Mouse (Mus musculus) neural tube, embryonic 14.5 days (tissue): ENCODE data around the gene Snapin. TPM values are rescaled to one million over a fixed set of nuclear protein-coding genes. Genes with fewer than 3 reads are reported as not detected.

Source experiments
- ATAC-seq: fragments of 200-750 bp; cut with Nextera tagmentation; 2 replicates; pipeline ENCODE4 v1.8.0; 2017; ENCODE audit warnings: low read depth, mild to moderate bottlenecking, moderate TSS enrichment, moderate library complexity
- H3K27ac ChIP-seq: fragments of 300-500 bp; sonication (generic); 2 replicates; pipeline ENCODE4 v1.5.1; 2014; ENCODE audit warnings: low read depth, mild to moderate bottlenecking, control low read depth, low read length, moderate library complexity, mixed read lengths
- H3K27me3 ChIP-seq: fragments of 300-500 bp; sonication (generic); 2 replicates; pipeline ENCODE4 v1.6.1; 2014; ENCODE audit warnings: low read length; ENCODE audit not compliant: control insufficient read depth, insufficient read depth
- H3K36me3 ChIP-seq: fragments of 300-500 bp; sonication (generic); 2 replicates; pipeline ENCODE4 v1.6.1; 2014; ENCODE audit warnings: low read length, mixed read lengths; ENCODE audit not compliant: control insufficient read depth, insufficient read depth
- H3K4me1 ChIP-seq: fragments of 300-500 bp; sonication (generic); 2 replicates; pipeline ENCODE4 v1.6.1; 2014; ENCODE audit warnings: low read length; ENCODE audit not compliant: control insufficient read depth, insufficient read depth
- H3K4me2 ChIP-seq: fragments of 300-500 bp; sonication (generic); 2 replicates; pipeline ENCODE4 v1.6.1; 2014; ENCODE audit warnings: mild to moderate bottlenecking, low read depth, low read length, control low read depth
- H3K4me3 ChIP-seq: fragments of 300-500 bp; sonication (generic); 2 replicates; pipeline ENCODE4 v1.5.1; 2014; ENCODE audit warnings: low read depth, low read length, control low read depth, mixed read lengths
- H3K9ac ChIP-seq: fragments of 300-500 bp; sonication (generic); replicated peaks from 2 replicates; pipeline ENCODE4 v1.6.1; 2014; ENCODE audit warnings: low read depth, mild to moderate bottlenecking, control low read depth, low read length, mixed read lengths
- H3K9me3 ChIP-seq: fragments of 300-500 bp; sonication (generic); 2 replicates; pipeline ENCODE4 v1.6.1; 2016; ENCODE audit warnings: low read length; ENCODE audit not compliant: control insufficient read depth
- WGBS: fragments of 180-500 bp; shearing (Covaris S2); extraction: QIAGEN DNeasy Blood & Tissue Kit; methylation state at CpG from one replicate; pipeline ENCODE4 v1.1.7; 2014; 5-methylcytosine and 5-hydroxymethylcytosine counted together
- polyA plus RNA-seq: library from polyadenylated mRNA; unstranded; fragments of >200 nt; fragmentation: Nextera tagmentation; extraction: Ambion mirVana; gene quantifications from 2 replicates; pipeline ENCODE4 v1.2.1, GENCODE M21; 2014

The Snapin gene
- polyA plus RNA-seq, 1 experiment from 2014 or later, result 112 TPM

DNA sequence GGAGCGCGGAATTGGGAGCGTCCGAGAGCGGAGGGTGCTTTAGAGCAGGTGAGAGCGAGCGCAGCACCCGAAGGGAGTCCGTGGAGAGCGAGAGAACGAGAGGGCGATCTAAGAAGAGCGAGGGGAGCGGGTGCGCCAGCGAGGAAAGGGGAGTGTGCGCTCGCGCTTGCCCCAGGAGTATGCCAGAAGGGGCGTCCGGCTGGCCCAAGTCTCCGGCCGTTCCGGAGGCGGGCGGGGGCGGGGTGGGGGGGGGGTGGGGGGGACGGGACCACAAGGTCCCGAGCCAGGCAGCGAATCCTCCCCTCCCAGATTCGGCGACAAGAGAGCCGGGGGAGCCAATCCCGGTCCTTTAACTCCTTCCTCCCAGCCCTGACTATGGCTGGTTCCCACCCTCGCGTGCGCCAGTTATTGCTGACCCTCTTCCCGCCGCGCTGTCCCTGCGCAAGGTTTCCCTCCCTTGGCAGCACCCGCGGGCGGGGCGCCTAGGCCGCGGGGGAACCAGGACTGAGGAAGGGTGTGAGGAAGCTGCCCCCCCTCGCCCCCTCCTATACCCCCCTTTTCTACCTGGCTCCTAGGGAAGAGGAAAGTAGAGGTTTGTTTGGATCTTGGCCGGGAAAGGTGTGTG is 25.0 kb downstream of the Snapin start, which contains the start of gene Npr1:
Gene Npr1 (minus strand): TSS at position 181 of the 625 bp plus-strand sequence.
- Histone ChIP-seq H3K4me3 (peak within 1 kb of the TSS; percentile 56), H3K9ac (peak within 1 kb of the TSS; percentile 46), H3K4me1 (0 out of 2 replicates have a peak, but pooled peaks cover 2% of the 10 kb centered on the region), H3K36me3 (no peaks in the 10 kb centered on the region), H3K9me3 (no peaks in the 10 kb centered on the region), H3K4me2 (peak within 1 kb of the TSS; percentile 87), H3K27ac (no peak within 1 kb of the TSS), H3K27me3 (peaks cover 20% of the 10 kb centered on the region)
- WGBS, result under 1% methylated on average over 23 of the region's 49 CpGs
- ATAC-seq, result peak; percentile 59; the same call in 1 of the 2 replicates

DNA sequence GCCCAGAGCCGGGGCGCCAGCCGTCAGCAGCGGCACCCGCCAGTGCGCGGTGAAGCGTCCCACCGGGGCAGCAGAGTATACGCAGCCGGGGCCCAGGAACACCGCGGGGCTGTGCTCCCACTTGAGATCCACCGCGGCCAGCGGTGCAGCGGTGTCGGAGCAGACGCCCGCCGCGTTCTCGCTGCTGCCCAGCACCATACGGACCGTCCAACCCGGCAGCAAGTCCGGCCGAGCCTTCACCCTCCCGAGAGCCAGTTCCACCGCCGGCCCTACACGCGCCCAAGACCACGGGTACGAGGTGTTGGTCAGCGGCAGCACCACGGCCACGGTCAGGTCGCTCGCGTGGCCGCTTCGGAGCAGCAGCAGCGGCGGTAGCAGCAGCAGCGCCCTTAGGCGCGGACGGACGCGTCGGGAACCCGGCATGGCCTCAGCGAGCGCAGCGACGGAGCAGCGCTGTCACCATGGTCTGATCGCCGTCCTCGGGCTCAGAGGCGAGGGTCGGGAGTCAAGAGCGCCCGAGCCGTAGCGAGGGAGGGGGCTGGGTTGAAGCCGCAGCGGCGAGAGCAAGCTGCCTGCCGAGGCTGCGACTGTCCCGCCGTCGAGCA is 25.6 kb downstream of the Snapin start:
- WGBS, result under 1% methylated on average over 75 of the region's 75 CpGs

GRCm38 (mm10) chr3:90464552-90465080 is 26.2 kb downstream of the Snapin start:
- H3K9me3 ChIP-seq, result no peaks in the 10 kb centered on the region
- H3K4me3 ChIP-seq, result peak overlapping the region; percentile 56
- 12% methylated on average over 37 of the region's 37 CpGs for WGBS
- peak overlapping the region; percentile 87 for H3K4me2 ChIP-seq
- no peak overlapping the region for H3K9ac ChIP-seq
- peak; percentile 18 for ATAC-seq
- no peaks in the 10 kb centered on the region for H3K36me3 ChIP-seq
- H3K27me3 ChIP-seq, result peaks cover 20% of the 10 kb centered on the region
- H3K4me1 ChIP-seq, result 0 out of 2 replicates have a peak, but pooled peaks cover 2% of the 10 kb centered on the region
- no peak overlapping the region for H3K27ac ChIP-seq

More for the DNA sequence above, 25.6 kb downstream of the Snapin start:
- H3K9ac ChIP-seq, result peak overlapping the region; percentile 46
- peaks cover 20% of the 10 kb centered on the region for H3K27me3 ChIP-seq
- H3K27ac ChIP-seq, result no peak overlapping the region
- peak overlapping the region; percentile 87 for H3K4me2 ChIP-seq
- no peaks in the 10 kb centered on the region for H3K9me3 ChIP-seq
- H3K4me3 ChIP-seq, result peak overlapping the region; percentile 56
- ATAC-seq, result peak; percentile 59; the same call in 1 of the 2 replicates
- 0 out of 2 replicates have a peak, but pooled peaks cover 2% of the 10 kb centered on the region for H3K4me1 ChIP-seq
- H3K36me3 ChIP-seq, result no peaks in the 10 kb centered on the region

- 0 out of 2 replicates have a peak, but pooled peaks cover 2% of the 10 kb centered on the region for H3K4me1 ChIP-seq
- no peak overlapping the region for H3K27ac ChIP-seq
- no peak overlapping the region for H3K4me3 ChIP-seq
- H3K9ac ChIP-seq, result no peak overlapping the region
- WGBS, result 31% methylated on average over 7 of the region's 7 CpGs
- no peaks in the 10 kb centered on the region for H3K9me3 ChIP-seq
- H3K4me2 ChIP-seq, result no peak overlapping the region
- H3K36me3 ChIP-seq, result no peaks in the 10 kb centered on the region
- no peak for ATAC-seq
- H3K27me3 ChIP-seq, result peaks cover 20% of the 10 kb centered on the region
Observed at GRCm38 (mm10) chr3:90462579-90462978, 28.3 kb downstream of the Snapin start.

DNA sequence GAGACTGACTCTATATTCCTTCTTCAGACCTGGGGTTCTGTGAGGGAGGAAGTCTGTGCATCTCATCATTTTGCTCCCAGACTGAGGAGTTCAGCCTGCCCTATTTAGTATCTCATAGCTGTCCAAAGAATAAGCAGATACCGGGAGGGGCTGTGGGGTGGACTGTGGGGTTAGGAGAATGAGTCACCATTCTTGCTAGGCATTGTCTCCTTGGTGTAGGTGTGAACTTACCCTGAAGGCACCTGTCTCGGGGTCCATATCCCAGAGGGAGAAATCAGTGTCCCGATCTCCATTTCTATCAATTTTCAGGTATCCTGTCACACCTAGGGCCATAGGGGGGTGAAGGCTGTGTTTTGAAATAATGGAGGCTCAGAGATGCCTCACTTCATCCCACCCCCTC is 28.9 kb downstream of the Snapin start:
- no peak for ATAC-seq
- Histone ChIP-seq H3K27ac (no peak overlapping the region), H3K4me1 (0 out of 2 replicates have a peak, but pooled peaks cover 2% of the 10 kb centered on the region), H3K4me2 (no peak overlapping the region), H3K9ac (no peak overlapping the region), H3K4me3 (no peak overlapping the region), H3K9me3 (no peaks in the 10 kb centered on the region), H3K27me3 (peaks cover 20% of the 10 kb centered on the region), H3K36me3 (no peaks in the 10 kb centered on the region)
- WGBS, result 92% methylated on average over 3 of the region's 3 CpGs

- peaks cover 17% of the 10 kb centered on the region for H3K27me3 ChIP-seq
- WGBS, result 74% methylated on average over 5 of the region's 5 CpGs
- no peak overlapping the region for H3K4me2 ChIP-seq
- H3K9ac ChIP-seq, result no peak overlapping the region
- no peak overlapping the region for H3K4me3 ChIP-seq
- H3K36me3 ChIP-seq, result no peaks in the 10 kb centered on the region
- H3K4me1 ChIP-seq, result 0 out of 2 replicates have a peak, but pooled peaks cover 2% of the 10 kb centered on the region
- no peaks in the 10 kb centered on the region for H3K9me3 ChIP-seq
- H3K27ac ChIP-seq, result no peak overlapping the region
- ATAC-seq, result no peak
Observed at GRCm38 (mm10) chr3:90460315-90460714, 30.5 kb downstream of the Snapin start.

GRCm38 (mm10) chr3:90459727-90460126 is 31.1 kb downstream of the Snapin start:
- no peak overlapping the region for H3K4me2 ChIP-seq
- H3K4me1 ChIP-seq, result no peaks in the 10 kb centered on the region
- H3K9ac ChIP-seq, result no peak overlapping the region
- 81% methylated on average over 9 of the region's 9 CpGs for WGBS
- no peaks in the 10 kb centered on the region for H3K9me3 ChIP-seq
- no peak overlapping the region for H3K27ac ChIP-seq
- no peaks in the 10 kb centered on the region for H3K36me3 ChIP-seq
- ATAC-seq, result no peak
- peaks cover 12% of the 10 kb centered on the region for H3K27me3 ChIP-seq
- H3K4me3 ChIP-seq, result no peak overlapping the region

- no peak overlapping the region for H3K4me2 ChIP-seq
- H3K9me3 ChIP-seq, result no peaks in the 10 kb centered on the region
- no peak for ATAC-seq
- H3K4me1 ChIP-seq, result no peaks in the 10 kb centered on the region
- WGBS, result 88% methylated on average over 14 of the region's 14 CpGs
- H3K27me3 ChIP-seq, result no peaks in the 10 kb centered on the region
- no peak overlapping the region for H3K9ac ChIP-seq
- H3K4me3 ChIP-seq, result no peak overlapping the region
- no peak overlapping the region for H3K27ac ChIP-seq
- H3K36me3 ChIP-seq, result no peaks in the 10 kb centered on the region
Observed at GRCm38 (mm10) chr3:90454931-90455330, 35.9 kb downstream of the Snapin start.
